ENCODE assay signal across 17 mouse cellular contexts in the genomic region with DNA sequence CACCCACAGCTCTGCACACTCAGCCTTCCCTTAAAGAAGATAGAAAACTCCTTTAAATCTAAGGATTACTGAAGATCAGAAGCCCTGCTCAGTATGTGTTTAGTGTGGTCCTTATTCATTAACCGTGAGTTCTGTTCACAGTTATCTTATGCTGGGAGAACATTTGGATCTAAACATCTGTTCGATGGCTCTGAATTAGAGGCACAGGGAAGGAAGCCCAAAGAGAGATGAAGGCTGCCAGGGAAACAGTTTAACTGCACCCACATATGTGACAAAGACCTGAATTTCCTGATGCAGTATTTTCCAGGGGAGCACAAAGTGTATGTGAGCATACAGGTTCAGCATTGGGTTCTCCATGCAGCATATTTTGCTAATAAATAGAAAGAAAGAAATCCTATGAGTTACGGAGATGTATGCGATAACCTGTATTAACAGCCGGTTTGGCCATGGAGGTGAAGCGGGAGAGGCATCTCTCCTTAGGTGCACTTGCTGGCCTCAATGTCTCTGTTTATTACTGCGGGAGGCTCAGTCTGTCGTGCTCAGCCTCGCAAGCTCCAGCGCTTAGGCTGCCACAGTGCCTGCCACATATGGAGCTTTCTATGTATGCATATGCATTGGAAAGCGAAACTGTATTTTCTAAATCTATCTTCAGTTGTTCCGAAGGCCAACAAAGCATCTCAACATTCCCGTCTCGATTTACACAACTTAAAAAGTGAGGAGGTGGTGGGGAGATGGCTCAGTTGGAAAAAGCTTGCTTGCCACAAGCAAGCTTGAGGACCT. TPM values are rescaled to one million over a fixed set of nuclear protein-coding genes. Genes with fewer than 3 reads are reported as not detected.
"Had no signal": no experiment of that assay in that cellular context is flagged by ENCODE, and none has a peak within 500 bp of the region (broad histone marks: within the 10 kb centered on the region; RNA-seq: fewer than 3 reads in every experiment).

No protein-coding gene starts in this region.

- H3K9me3 ChIP-seq: limb, embryonic 15.5 days; midbrain, embryonic 15.5 days had no signal

- H3K4me1 ChIP-seq: limb, embryonic 15.5 days; liver, embryonic 12.5 days; midbrain, embryonic 15.5 days; neural tube, embryonic 12.5 days had no signal

- H3K27ac ChIP-seq: limb, embryonic 15.5 days; liver, embryonic 12.5 days; midbrain, embryonic 15.5 days; neural tube, embryonic 12.5 days had no signal

- H3K27me3 ChIP-seq: limb, embryonic 15.5 days; liver, embryonic 12.5 days; midbrain, embryonic 15.5 days; neural tube, embryonic 12.5 days had no signal

- H3K4me2 ChIP-seq: limb, embryonic 15.5 days; liver, embryonic 12.5 days; lung, embryonic 14.5 days; midbrain, embryonic 11.5 days; midbrain, embryonic 15.5 days; neural tube, embryonic 12.5 days had no signal

- ATAC-seq: inflammation-experienced regulatory T-cells, adult 6 months; intestine, postnatal 0 days; liver, embryonic 12.5 days; midbrain, embryonic 15.5 days had no signal

- H3K4me3 ChIP-seq: limb, embryonic 15.5 days; liver, embryonic 12.5 days; midbrain, embryonic 15.5 days; neural tube, embryonic 12.5 days had no signal

- H3K36me3 ChIP-seq: limb, embryonic 15.5 days; liver, embryonic 12.5 days; midbrain, embryonic 15.5 days; neural tube, embryonic 12.5 days had no signal

- H3K9ac ChIP-seq: limb, embryonic 15.5 days; liver, embryonic 12.5 days; lung, embryonic 14.5 days; midbrain, embryonic 15.5 days; neural tube, embryonic 12.5 days had no signal

- DNase-seq: kidney, adult 8-10 months; kidney, postnatal 25 days; lung, embryonic 14.5 days; lung, postnatal 10 days; lung, postnatal 4 days; right cerebral cortex, postnatal 14 days; thymus, adult 18-20 months; thymus, postnatal 14 days had no signal

RNA-seq across cellular contexts. Expression of a gene that starts 46.8 kb away (rescaled TPM):
- total RNA-seq: monocyte, adult 5-6 weeks had no signal
- polyA plus RNA-seq: liver, embryonic 16.5 days had no signal
